Mouse (Mus musculus) T-cell, adult 66 days (primary cell): ENCODE results near the gene Fat4. TPM values are rescaled to one million over a fixed set of nuclear protein-coding genes. Genes with fewer than 3 reads are reported as not detected.

Experiments
- total RNA-seq, 2 experiments: library from RNA; stranded (reverse); gene quantifications; 3 replicates in 1 of 2; 4 replicates in 1 of 2; pipeline ENCODE4 v1.2.4; 2023

Gene Fat4
- under 1 TPM in 1 of 2 experiments, not detected in 1; 0.06 TPM for total RNA-seq

GRCm38 (mm10) chr3:38886890-38887355, at the start of gene Fat4:
Gene Fat4 (plus strand): TSS chr3:38886940.

